Mouse (Mus musculus): Measurements from ENCODE around the gene Gm6268.
A peak's percentile ranks its signal among the peaks of the same experiment; 100 is the strongest.

Gm6268 gene

GRCm38 (mm10) chrX:36400980-36401379 is at the start of gene Gm6268:
Gene Gm6268 (plus strand): TSS chrX:36401280.
- DNase-seq (ENCODE audit: low spot score) = no peak

GRCm38 (mm10) chrX:36352446-36352845 is 48.6 kb upstream of the Gm6268 start:
- DNase-seq (ENCODE audit: low spot score) = no peak

GRCm38 (mm10) chrX:36385340-36385739 is 15.7 kb upstream of the Gm6268 start:
- no peak for DNase-seq (ENCODE audit: low spot score)

GRCm38 (mm10) chrX:36389971-36390370 is 11.1 kb upstream of the Gm6268 start:
- peak; percentile 31 for DNase-seq (ENCODE audit: low spot score)

- DNase-seq (ENCODE audit: low spot score) = no peak
Measured at GRCm38 (mm10) chrX:36390503-36390902, 10.6 kb upstream of the Gm6268 start.

GRCm38 (mm10) chrX:36392672-36393071 is 8.4 kb upstream of the Gm6268 start:
- DNase-seq (ENCODE audit: low spot score) = no peak

GRCm38 (mm10) chrX:36393279-36393678 is 7.8 kb upstream of the Gm6268 start:
- DNase-seq (ENCODE audit: low spot score) = no peak

GRCm38 (mm10) chrX:36402316-36402715 is 1.2 kb downstream of the Gm6268 start:
- no peak for DNase-seq (ENCODE audit: low spot score)

GRCm38 (mm10) chrX:36419153-36419552 is 18.1 kb downstream of the Gm6268 start:
- no peak for DNase-seq (ENCODE audit: low spot score)

GRCm38 (mm10) chrX:36434993-36435392 is 33.9 kb downstream of the Gm6268 start:
- no peak for DNase-seq (ENCODE audit: low spot score)

- no peak for DNase-seq (ENCODE audit: low spot score)
Measured at GRCm38 (mm10) chrX:36437932-36438331, 36.9 kb downstream of the Gm6268 start.
